Mouse (Mus musculus) CD8-positive naive resting alpha-beta T cell, adult 2 months (primary cell): ENCODE data around the gene Spata32.

Source experiments
- DNase-seq, 2 experiments: peaks; one replicate each; pipeline ENCODE4 v3.0.0; 2022; ENCODE audit warnings: low read depth in 2 of 2, low spot score in 2 of 2

Spata32 gene

GRCm38 (mm10) chr11:103208458-103208857 is 9.8 kb downstream of the Spata32 start, which contains the start of gene 1700023F06Rik:
Gene 1700023F06Rik (minus strand): TSS chr11:103208558.
- no peak for DNase-seq

- DNase-seq, result no peak
These were observed 12.0 kb downstream of the Spata32 start for GRCm38 (mm10) chr11:103206203-103206602.

- DNase-seq, result no peak
These were observed 15.9 kb downstream of the Spata32 start for GRCm38 (mm10) chr11:103202376-103202775.

- DNase-seq, result no peak
These were observed 16.6 kb downstream of the Spata32 start for GRCm38 (mm10) chr11:103201664-103202063.

GRCm38 (mm10) chr11:103198911-103199803 is 19.1 kb downstream of the Spata32 start:
- DNase-seq, result no peak

GRCm38 (mm10) chr11:103198339-103198738 is 19.9 kb downstream of the Spata32 start:
- DNase-seq, result no peak

GRCm38 (mm10) chr11:103197340-103197739 is 20.9 kb downstream of the Spata32 start:
- no peak for DNase-seq

GRCm38 (mm10) chr11:103195656-103196055 is 22.6 kb downstream of the Spata32 start:
- no peak for DNase-seq

- no peak for DNase-seq
These were observed 23.0 kb downstream of the Spata32 start for GRCm38 (mm10) chr11:103195236-103195635.

GRCm38 (mm10) chr11:103193825-103194168 is 24.4 kb downstream of the Spata32 start:
- no peak for DNase-seq

GRCm38 (mm10) chr11:103192956-103193824 is 25.0 kb downstream of the Spata32 start:
- DNase-seq, result no peak

GRCm38 (mm10) chr11:103192230-103192955 is 25.8 kb downstream of the Spata32 start:
- no peak for DNase-seq

- peak in 1 of 2 experiments; percentile 64 for DNase-seq
These were observed 33.3 kb downstream of the Spata32 start for GRCm38 (mm10) chr11:103184891-103185290.

GRCm38 (mm10) chr11:103181911-103182310 is 36.3 kb downstream of the Spata32 start:
- DNase-seq, result no peak

- DNase-seq, result no peak
These were observed 36.9 kb downstream of the Spata32 start for GRCm38 (mm10) chr11:103181349-103181748.

- DNase-seq, result no peak
These were observed 37.8 kb downstream of the Spata32 start for GRCm38 (mm10) chr11:103180426-103180825.

GRCm38 (mm10) chr11:103178748-103179147 is 39.5 kb downstream of the Spata32 start:
- DNase-seq, result no peak

GRCm38 (mm10) chr11:103177815-103178485 is 40.3 kb downstream of the Spata32 start:
- DNase-seq, result peak; percentile 60 to 64

GRCm38 (mm10) chr11:103177216-103177615 is 41.0 kb downstream of the Spata32 start:
- no peak for DNase-seq

- DNase-seq, result no peak
These were observed 41.7 kb downstream of the Spata32 start for GRCm38 (mm10) chr11:103176510-103176909.
